Mouse (Mus musculus) B cell, adult 67 days (primary cell): ENCODE measurements around the gene Smok3c. TPM values are rescaled to one million over a fixed set of nuclear protein-coding genes. Genes with fewer than 3 reads are reported as not detected.

Source experiments
- total RNA-seq, 2 experiments: library from RNA; stranded (reverse); gene quantifications; 4 replicates each; pipeline ENCODE4 v1.2.4; 2023

Smok3c gene
- total RNA-seq, result not detected

GRCm38 (mm10) chr5:138052894-138053293 is at the start of gene Smok3c:
Gene Smok3c, plus strand, starts transcription at chr5:138053194.

GRCm38 (mm10) chr5:138020961-138021479 is 32.0 kb upstream of the Smok3c start, which contains the start of the genes Smok3a and Smok3b:
Gene Smok3a, plus strand, starts transcription at chr5:138021261.
Gene Smok3b, plus strand, starts transcription at chr5:138021429.

GRCm38 (mm10) chr5:138084996-138085395 is 32.0 kb downstream of the Smok3c start, which contains the start of gene Zkscan1:
Gene Zkscan1, plus strand, starts transcription at chr5:138085084.

Other genes with a start within 250 kb of the Smok3c start
- gene Pilra, start 216.9 kb upstream of the Smok3c start, total RNA-seq, result 1 to 10 TPM; 2.1 to 2.2 TPM
- 1 to 10 TPM in 1 of 2 experiments, not detected in 1; 3.2 TPM for gene Pilrb1, start 195.1 kb upstream of the Smok3c start, total RNA-seq
- 1 to 10 TPM in 1 of 2 experiments, not detected in 1; 1.1 TPM for gene Pilrb2, start 181.4 kb upstream of the Smok3c start, total RNA-seq
- gene Cyp3a13, start 131.6 kb upstream of the Smok3c start, total RNA-seq, result not detected
- gene Gjc3, start 90.1 kb upstream of the Smok3c start, total RNA-seq, result not detected
- not detected for gene Azgp1, start 71.7 kb upstream of the Smok3c start, total RNA-seq
- not detected for gene Smok3a, start 31.9 kb upstream of the Smok3c start, total RNA-seq
- gene Smok3b, start 31.8 kb upstream of the Smok3c start, total RNA-seq, result not detected
- gene Zkscan1, start 31.9 kb downstream of the Smok3c start, total RNA-seq, result 10 to 100 TPM; 16.3 to 21.6 TPM
- gene Zscan21, start 63.7 kb downstream of the Smok3c start, total RNA-seq, result 10 to 100 TPM; 10.1 to 14.2 TPM
- gene Zfp113, start 102.5 kb downstream of the Smok3c start, total RNA-seq, result 10 to 100 TPM in 1 of 2 experiments, 1 to 10 TPM in 1; 9.9 to 13.8 TPM
- 10 to 100 TPM; 51.4 to 60.2 TPM for gene Cops6, start 107.9 kb downstream of the Smok3c start, total RNA-seq
- 10 to 100 TPM; 34.1 to 40.9 TPM for gene Ap4m1, start 118.8 kb downstream of the Smok3c start, total RNA-seq
- gene Mcm7, start 119.2 kb downstream of the Smok3c start, total RNA-seq, result 10 to 100 TPM; 56.1 to 60.8 TPM
- 10 to 100 TPM; 34.8 to 37.7 TPM for gene Taf6, start 134.3 kb downstream of the Smok3c start, total RNA-seq
- gene Cnpy4, start 134.3 kb downstream of the Smok3c start, total RNA-seq, result 10 to 100 TPM; 15.8 to 21.7 TPM
- gene Mblac1, start 141.1 kb downstream of the Smok3c start, total RNA-seq, result 1 to 10 TPM; 1.6 to 2.4 TPM
- gene Nxpe5, start 172.7 kb downstream of the Smok3c start, total RNA-seq, result under 1 TPM in 1 of 2 experiments, not detected in 1; 0.23 TPM
- gene Lamtor4, start 202.3 kb downstream of the Smok3c start, total RNA-seq, result 10 to 100 TPM; 41.9 to 45.1 TPM
- 10 to 100 TPM; 64.9 to 65.9 TPM for gene BC037034, start 210.8 kb downstream of the Smok3c start, total RNA-seq
- not detected for gene Gal3st4, start 219.6 kb downstream of the Smok3c start, total RNA-seq
- gene Gm43720, start 226.8 kb downstream of the Smok3c start, total RNA-seq, result not detected
- 1 to 10 TPM; 2.9 to 4.0 TPM for gene Gpc2, start 226.8 kb downstream of the Smok3c start, total RNA-seq
- not detected for gene Stag3, start 227.0 kb downstream of the Smok3c start, total RNA-seq